Mouse (Mus musculus) neural tube, embryonic 15.5 days (tissue): Measurements from ENCODE around the gene Gm37240. TPM values are rescaled to one million over a fixed set of nuclear protein-coding genes. Genes with fewer than 3 reads are reported as not detected.
A peak's percentile ranks its signal among the peaks of the same experiment; 100 is the strongest.

Experiments used
- ATAC-seq: fragments of 200-750 bp; cut with Nextera tagmentation; 2 replicates; pipeline ENCODE4 v1.8.0; 2017; ENCODE audit warnings: mild to moderate bottlenecking, moderate TSS enrichment, moderate library complexity; ENCODE audit not compliant: low FRiP score
- H3K27ac ChIP-seq: fragments of 300-500 bp; sonication (generic); replicated peaks from 2 replicates; pipeline ENCODE4 v1.5.1; 2015; ENCODE audit warnings: mild to moderate bottlenecking, inconsistent platforms
- H3K27me3 ChIP-seq: fragments of 300-500 bp; sonication (generic); replicated peaks from 2 replicates; pipeline ENCODE4 v1.6.1; 2015; ENCODE audit warnings: inconsistent platforms
- H3K36me3 ChIP-seq: fragments of 300-500 bp; sonication (generic); 2 replicates; pipeline ENCODE4 v1.6.1; 2015; ENCODE audit warnings: inconsistent platforms
- H3K4me1 ChIP-seq: fragments of 300-500 bp; sonication (generic); 2 replicates; pipeline ENCODE4 v1.6.1; 2015; ENCODE audit warnings: inconsistent platforms
- H3K4me2 ChIP-seq: fragments of 300-500 bp; sonication (generic); 2 replicates; pipeline ENCODE4 v1.6.1; 2015; ENCODE audit warnings: inconsistent platforms, mild to moderate bottlenecking, moderate library complexity
- H3K4me3 ChIP-seq: fragments of 300-500 bp; sonication (generic); replicated peaks from 2 replicates; pipeline ENCODE4 v1.5.1; 2015; ENCODE audit warnings: mild to moderate bottlenecking, inconsistent platforms
- H3K9ac ChIP-seq: fragments of 300-500 bp; sonication (generic); replicated peaks from 2 replicates; pipeline ENCODE4 v1.6.1; 2015; ENCODE audit warnings: mild to moderate bottlenecking, inconsistent platforms
- H3K9me3 ChIP-seq: fragments of 300-500 bp; sonication (generic); replicated peaks from 2 replicates; pipeline ENCODE4 v1.6.1; 2016; ENCODE audit warnings: inconsistent platforms
- WGBS: fragments of 180-500 bp; shearing (Covaris S2); methylation state at CpG from one replicate; pipeline ENCODE4 v1.1.7; 2015; ENCODE audit warnings: mixed read lengths; 5-methylcytosine and 5-hydroxymethylcytosine counted together
- polyA plus RNA-seq: library from polyadenylated mRNA; unstranded; fragments of >200 nt; fragmentation: Nextera tagmentation; extraction: Ambion mirVana; gene quantifications from 2 replicates; pipeline ENCODE4 v1.2.1, GENCODE M21; 2015

Gene Gm37240
- polyA plus RNA-seq, 1 experiment from 2014 or later: 0.99 TPM

DNA sequence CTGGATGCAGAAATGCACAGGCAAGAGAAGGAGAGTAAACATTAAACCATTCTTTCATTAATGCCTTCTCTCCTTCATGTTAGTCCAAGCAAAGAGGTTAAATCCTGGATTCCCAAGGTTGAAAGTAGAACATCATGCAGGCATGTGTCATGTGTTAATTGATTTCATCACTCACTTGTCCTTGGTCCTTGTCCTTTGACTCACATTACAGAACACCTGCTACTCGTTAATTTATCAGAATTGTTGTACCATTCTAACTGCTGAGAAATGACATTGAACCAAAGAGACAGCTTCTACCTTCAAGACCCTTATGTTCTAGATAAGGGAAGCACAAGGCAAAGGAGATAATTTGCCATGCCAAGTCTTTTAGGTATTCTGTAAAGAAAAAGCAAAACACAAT, 835.1 kb downstream of the Gm37240 start:
- H3K9ac ChIP-seq: no peak overlapping the region
- no peaks in the 10 kb centered on the region for H3K4me1 ChIP-seq
- ATAC-seq: no peak
- no peak overlapping the region for H3K27ac ChIP-seq
- no peaks in the 10 kb centered on the region for H3K9me3 ChIP-seq
- no peak overlapping the region for H3K4me3 ChIP-seq
- no peaks in the 10 kb centered on the region for H3K36me3 ChIP-seq
- H3K4me2 ChIP-seq: no peak overlapping the region
- WGBS: 78% methylated on average over 1 of the region's 1 CpGs
- no peaks in the 10 kb centered on the region for H3K27me3 ChIP-seq

DNA sequence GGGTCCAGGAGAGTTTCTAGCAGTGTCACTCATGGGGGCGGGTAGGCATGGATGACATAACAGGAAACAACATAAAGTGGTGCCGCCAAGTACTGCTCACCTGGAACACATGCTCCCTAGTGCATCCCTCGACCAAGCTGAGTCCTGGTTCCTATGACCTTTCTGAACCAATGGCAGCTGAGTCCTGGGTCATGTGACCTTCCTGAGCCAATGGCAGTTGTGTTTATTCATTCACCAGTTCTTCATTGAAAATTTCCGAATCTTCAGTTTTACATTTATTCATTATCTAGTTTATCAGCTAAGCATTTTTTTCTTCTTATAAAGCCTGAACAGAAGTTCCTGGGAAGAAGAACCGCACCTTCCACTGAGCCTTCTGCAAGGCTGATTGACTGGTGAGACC, 838.7 kb downstream of the Gm37240 start:
- Histone ChIP-seq H3K27ac (no peak overlapping the region), H3K27me3 (no peaks in the 10 kb centered on the region), H3K9ac (no peak overlapping the region), H3K4me2 (no peak overlapping the region), H3K9me3 (no peaks in the 10 kb centered on the region), H3K4me3 (no peak overlapping the region), H3K4me1 (no peaks in the 10 kb centered on the region), H3K36me3 (no peaks in the 10 kb centered on the region)
- no peak for ATAC-seq
- WGBS: 94% methylated on average over 5 of the region's 5 CpGs

DNA sequence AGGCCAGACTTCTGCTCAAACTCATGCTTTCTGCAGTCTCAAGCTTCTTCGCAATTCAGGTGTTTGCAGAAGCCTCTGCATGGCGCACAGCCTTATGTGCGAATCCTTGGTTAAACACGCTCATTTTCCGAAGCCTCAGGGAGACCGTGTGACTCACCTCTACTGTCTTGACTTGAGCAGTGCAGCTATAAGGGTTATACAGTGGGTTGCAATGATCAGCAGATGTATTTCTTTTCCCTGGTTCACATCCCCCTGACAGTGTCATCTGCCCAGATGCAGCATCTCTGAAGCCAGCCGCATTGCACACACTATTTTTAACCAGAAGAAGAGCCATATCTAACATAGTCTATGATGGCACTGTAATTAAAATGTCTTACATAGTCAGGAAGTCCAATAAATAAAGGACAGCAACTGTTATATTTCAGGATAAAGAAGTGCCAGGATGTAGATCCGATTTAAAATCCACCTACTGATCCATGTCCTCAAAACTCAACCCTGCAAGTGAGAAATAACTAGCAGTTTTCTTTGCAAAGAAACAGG, 843.6 kb downstream of the Gm37240 start:
- no peaks in the 10 kb centered on the region for H3K36me3 ChIP-seq
- H3K27ac ChIP-seq: no peak overlapping the region
- no peak for ATAC-seq
- no peaks in the 10 kb centered on the region for H3K4me1 ChIP-seq
- no peak overlapping the region for H3K4me3 ChIP-seq
- H3K9ac ChIP-seq: no peak overlapping the region
- 93% methylated on average over 8 of the region's 8 CpGs for WGBS
- H3K9me3 ChIP-seq: no peaks in the 10 kb centered on the region
- H3K4me2 ChIP-seq: no peak overlapping the region
- no peaks in the 10 kb centered on the region for H3K27me3 ChIP-seq

DNA sequence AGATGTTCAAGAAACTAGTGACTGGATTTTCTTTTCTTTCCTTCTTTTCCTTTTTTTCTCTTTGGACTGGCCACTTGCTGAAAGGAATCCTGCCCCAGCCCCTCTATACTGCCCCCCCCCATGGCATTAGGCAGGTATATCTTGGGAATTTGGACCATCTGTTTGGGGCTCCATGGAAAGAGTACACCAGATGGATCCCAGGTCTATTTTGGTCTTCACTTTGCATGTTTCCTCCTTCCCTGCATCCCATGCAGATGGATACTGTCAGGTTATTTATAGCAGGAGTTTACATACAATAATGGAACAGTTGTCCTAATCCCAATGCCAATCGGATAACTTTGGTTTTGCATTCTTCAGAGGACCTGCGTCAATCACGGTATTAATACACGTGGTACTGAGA, 845.2 kb downstream of the Gm37240 start:
- no peaks in the 10 kb centered on the region for H3K27me3 ChIP-seq
- H3K36me3 ChIP-seq: no peaks in the 10 kb centered on the region
- no peaks in the 10 kb centered on the region for H3K4me1 ChIP-seq
- H3K4me3 ChIP-seq: no peak overlapping the region
- no peak overlapping the region for H3K4me2 ChIP-seq
- ATAC-seq: no peak
- H3K27ac ChIP-seq: no peak overlapping the region
- no peak overlapping the region for H3K9ac ChIP-seq
- 92% methylated on average over 4 of the region's 4 CpGs for WGBS
- no peaks in the 10 kb centered on the region for H3K9me3 ChIP-seq

DNA sequence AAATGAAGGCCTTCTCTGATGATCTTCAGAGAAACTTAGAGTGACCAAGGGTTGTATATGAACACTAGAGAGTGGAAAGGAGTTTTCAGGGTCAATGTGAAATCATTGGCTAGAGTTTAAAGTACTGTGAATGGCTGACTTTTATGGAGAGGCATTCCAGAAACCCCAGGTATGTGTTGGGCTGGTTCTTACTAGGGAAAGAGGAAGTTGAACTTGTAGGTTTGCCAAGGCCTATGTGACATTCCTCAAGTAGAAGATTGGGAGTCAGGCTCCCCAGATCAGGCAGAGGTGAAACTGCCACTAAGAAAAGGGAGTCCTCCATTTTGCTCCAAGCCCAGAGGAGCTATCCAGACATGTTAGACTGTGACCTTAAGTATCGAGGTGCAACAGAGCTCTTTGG, 858.2 kb downstream of the Gm37240 start:
- 87% methylated on average over 1 of the region's 1 CpGs for WGBS
- H3K4me2 ChIP-seq: no peak overlapping the region
- ATAC-seq: no peak
- H3K27ac ChIP-seq: no peak overlapping the region
- H3K27me3 ChIP-seq: no peaks in the 10 kb centered on the region
- no peaks in the 10 kb centered on the region for H3K4me1 ChIP-seq
- no peak overlapping the region for H3K4me3 ChIP-seq
- H3K36me3 ChIP-seq: no peaks in the 10 kb centered on the region
- no peak overlapping the region for H3K9ac ChIP-seq
- H3K9me3 ChIP-seq: no peaks in the 10 kb centered on the region

DNA sequence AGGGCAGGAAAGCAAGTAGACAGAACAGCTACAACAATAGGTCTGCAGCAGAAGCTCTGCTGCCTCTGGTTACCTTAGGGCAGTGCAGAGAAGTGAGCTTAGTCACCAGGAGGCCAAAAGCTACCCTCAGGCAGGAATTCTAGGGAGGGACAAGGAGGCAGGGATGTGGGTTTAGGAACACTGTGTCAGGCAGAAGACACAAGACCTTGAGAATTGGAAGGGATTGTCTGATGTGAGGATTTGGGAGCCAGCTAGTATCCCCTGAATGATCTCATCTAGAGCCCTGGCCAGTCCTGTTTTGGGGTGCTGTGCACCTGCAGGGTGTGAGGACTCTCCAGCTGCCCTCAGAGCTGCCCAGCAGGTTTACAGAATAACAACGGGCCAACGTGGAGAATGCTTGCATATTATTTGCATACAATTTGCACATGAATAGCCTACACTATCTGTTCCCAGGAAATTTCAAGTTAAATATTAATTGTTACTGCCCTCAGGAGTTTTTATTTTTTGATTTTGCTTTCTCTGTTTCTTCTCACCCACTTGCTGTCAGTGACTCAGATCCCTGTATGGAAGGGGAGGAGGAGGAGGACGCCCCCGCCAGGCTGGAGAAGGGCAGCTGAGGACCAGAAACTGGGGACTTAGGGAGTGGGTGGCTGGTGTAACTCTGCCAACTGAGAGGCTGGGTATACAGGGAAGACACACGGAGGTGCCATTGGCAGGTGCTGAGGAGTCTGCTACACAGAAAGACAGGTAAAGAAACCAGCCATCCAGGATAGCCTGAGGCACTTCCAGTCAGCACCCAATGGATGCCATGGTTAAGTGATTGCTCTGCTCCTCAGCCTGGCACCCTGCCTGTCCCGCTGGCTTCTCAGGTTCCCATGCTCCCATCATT, 862.3 kb downstream of the Gm37240 start:
- WGBS: 27% methylated on average over 6 of the region's 6 CpGs
- no peak overlapping the region for H3K4me2 ChIP-seq
- H3K27ac ChIP-seq: no peak overlapping the region
- no peak overlapping the region for H3K9ac ChIP-seq
- no peaks in the 10 kb centered on the region for H3K4me1 ChIP-seq
- no peaks in the 10 kb centered on the region for H3K9me3 ChIP-seq
- H3K27me3 ChIP-seq: no peaks in the 10 kb centered on the region
- no peak overlapping the region for H3K4me3 ChIP-seq
- ATAC-seq: no peak
- H3K36me3 ChIP-seq: no peaks in the 10 kb centered on the region

DNA sequence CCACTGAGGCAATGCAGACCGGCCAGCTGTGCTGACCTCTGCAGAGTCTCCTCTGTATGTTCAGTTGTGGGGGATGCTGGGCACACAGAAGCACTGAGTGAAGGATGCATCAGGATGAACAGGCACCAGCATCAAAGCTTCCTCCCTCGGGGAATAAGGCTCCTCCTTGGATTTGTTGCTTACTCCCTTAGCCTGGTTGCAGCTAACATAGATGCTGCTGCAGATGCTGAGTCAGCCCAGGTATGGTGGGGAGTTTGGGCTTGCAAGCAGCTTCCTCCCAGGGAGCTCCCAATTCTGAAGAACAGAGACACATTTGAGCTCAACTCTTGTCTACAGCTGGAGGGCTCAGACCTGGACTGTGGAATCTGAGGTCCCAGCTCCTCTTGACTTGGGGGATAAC, 863.1 kb downstream of the Gm37240 start:
- H3K4me3 ChIP-seq: no peak overlapping the region
- H3K4me1 ChIP-seq: no peaks in the 10 kb centered on the region
- no peaks in the 10 kb centered on the region for H3K27me3 ChIP-seq
- H3K36me3 ChIP-seq: no peaks in the 10 kb centered on the region
- no peak for ATAC-seq
- no peak overlapping the region for H3K9ac ChIP-seq
- H3K27ac ChIP-seq: no peak overlapping the region
- H3K4me2 ChIP-seq: no peak overlapping the region
- no peaks in the 10 kb centered on the region for H3K9me3 ChIP-seq
- WGBS: 90% methylated on average over 2 of the region's 2 CpGs

DNA sequence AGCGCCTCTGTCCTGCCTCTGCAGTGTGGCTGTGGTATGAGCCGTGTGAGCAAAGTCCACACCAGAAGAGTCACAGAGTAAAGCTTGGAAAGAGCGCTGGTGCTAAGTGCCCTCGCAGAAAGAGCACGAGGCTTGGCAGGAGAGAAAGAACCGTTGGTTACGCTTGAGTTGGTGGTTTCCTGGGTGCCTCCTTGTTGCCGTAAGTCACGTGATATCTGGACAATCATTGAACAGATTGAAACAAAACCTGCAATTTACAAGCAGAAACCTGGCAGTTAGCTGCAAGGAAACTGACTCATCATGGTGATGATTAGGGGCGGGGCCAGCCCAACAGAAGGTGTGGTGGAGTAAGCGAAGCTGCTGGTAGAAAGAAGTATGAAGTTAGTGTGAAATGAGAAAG, 864.5 kb downstream of the Gm37240 start:
- Histone ChIP-seq H3K4me1 (no peaks in the 10 kb centered on the region), H3K36me3 (no peaks in the 10 kb centered on the region), H3K4me3 (no peak overlapping the region), H3K9ac (no peak overlapping the region), H3K27me3 (no peaks in the 10 kb centered on the region), H3K4me2 (no peak overlapping the region), H3K27ac (no peak overlapping the region), H3K9me3 (no peaks in the 10 kb centered on the region)
- ATAC-seq: no peak
- 80% methylated on average over 11 of the region's 11 CpGs for WGBS

DNA sequence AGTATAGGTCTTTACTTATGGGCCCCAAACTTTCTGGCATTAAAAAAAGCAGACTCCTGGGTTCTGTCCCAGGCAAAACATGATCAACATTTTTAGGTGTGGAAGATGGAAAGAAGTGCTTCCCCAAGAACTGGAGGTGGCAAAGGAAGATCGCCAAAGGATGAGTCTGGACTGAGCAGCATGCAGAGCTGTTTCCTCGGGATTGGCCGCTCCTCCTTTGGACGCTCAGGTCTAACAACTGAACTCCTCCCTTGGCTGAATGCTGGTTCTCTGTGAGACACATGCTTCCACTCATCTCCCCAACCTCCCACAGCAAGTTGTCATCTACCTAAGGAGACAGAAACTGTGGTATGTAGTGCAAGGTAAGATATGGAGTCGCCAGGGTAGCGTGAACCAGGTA, 865.5 kb downstream of the Gm37240 start:
- no peak overlapping the region for H3K27ac ChIP-seq
- no peaks in the 10 kb centered on the region for H3K9me3 ChIP-seq
- no peak for ATAC-seq
- no peak overlapping the region for H3K4me3 ChIP-seq
- no peak overlapping the region for H3K9ac ChIP-seq
- no peak overlapping the region for H3K4me2 ChIP-seq
- H3K27me3 ChIP-seq: no peaks in the 10 kb centered on the region
- H3K36me3 ChIP-seq: no peaks in the 10 kb centered on the region
- H3K4me1 ChIP-seq: no peaks in the 10 kb centered on the region
- WGBS: 95% methylated on average over 6 of the region's 6 CpGs

DNA sequence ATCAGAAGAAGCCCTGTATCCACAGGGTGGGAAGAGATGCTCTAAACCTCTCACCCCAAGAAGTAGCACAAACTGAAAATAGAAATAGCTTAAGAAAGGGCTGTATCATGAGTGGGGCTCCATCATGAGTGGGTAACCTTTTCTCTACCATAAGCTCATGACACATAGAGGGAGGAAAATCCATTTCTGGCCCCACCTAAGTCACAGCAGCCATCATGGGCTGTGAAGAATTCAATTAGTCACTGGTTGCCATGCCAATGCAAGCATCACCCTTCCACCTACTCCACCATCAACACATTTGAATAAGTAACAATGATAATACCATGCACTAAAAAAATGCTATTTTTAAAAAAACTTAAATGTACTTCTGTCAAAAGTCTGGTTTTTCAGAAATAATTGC, 867.2 kb downstream of the Gm37240 start:
- Histone ChIP-seq H3K9me3 (no peaks in the 10 kb centered on the region), H3K4me3 (no peak overlapping the region), H3K27me3 (no peaks in the 10 kb centered on the region), H3K27ac (no peak overlapping the region), H3K9ac (no peak overlapping the region), H3K36me3 (no peaks in the 10 kb centered on the region), H3K4me2 (no peak overlapping the region), H3K4me1 (peaks cover 6% of the 10 kb centered on the region)
- no peak for ATAC-seq

DNA sequence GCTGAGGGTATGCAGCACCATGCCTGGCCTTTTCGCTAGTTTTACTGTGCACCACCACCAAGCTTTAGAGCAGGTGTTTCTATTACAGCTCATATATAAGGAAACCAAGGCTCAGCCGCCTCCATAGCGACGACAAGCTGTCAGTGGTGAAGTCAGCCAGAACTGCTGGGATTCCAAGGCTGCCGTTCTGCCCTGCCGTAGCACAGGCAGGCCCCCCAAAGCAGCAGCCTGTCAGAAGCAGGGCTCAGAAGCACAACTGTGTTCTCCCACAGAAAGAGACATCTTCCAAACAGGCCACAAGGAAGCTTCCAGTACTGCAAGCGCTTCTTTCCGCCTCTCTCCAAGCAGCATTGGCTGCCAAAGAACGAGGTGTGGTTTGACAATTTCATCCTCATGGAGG, 871.7 kb downstream of the Gm37240 start:
- no peak overlapping the region for H3K4me3 ChIP-seq
- H3K9ac ChIP-seq: 0 out of 2 replicates have a peak overlapping the region, but pooled peaks have one; percentile 14
- H3K4me1 ChIP-seq: peaks cover 6% of the 10 kb centered on the region
- ATAC-seq: peak; percentile 45; the same call in 1 of the 2 replicates
- H3K4me2 ChIP-seq: no peak overlapping the region
- no peaks in the 10 kb centered on the region for H3K9me3 ChIP-seq
- WGBS: 54% methylated on average over 9 of the region's 9 CpGs
- no peaks in the 10 kb centered on the region for H3K27me3 ChIP-seq
- no peaks in the 10 kb centered on the region for H3K36me3 ChIP-seq
- H3K27ac ChIP-seq: peak overlapping the region; percentile 71

DNA sequence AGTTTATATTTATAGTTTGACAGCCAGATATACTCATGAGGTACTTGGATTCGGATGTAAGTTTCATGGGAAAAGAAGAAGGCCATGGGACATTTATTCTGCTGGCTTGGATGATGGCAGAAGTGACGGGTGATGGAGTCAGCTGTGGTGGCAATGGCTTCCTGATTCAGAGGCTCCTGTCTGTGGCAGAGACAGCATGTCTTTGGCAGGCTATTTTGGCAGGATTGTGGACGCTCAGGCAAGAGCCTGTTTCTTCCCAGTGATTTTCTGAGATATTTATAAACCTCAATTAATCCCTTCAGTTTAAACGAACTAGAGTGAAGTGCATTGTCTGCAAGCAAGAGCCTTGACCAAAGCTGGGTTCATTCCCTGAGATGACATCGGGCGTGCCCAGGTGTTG, 874.4 kb downstream of the Gm37240 start:
- no peak overlapping the region for H3K27ac ChIP-seq
- no peak overlapping the region for H3K4me2 ChIP-seq
- H3K36me3 ChIP-seq: no peaks in the 10 kb centered on the region
- peaks cover 6% of the 10 kb centered on the region for H3K4me1 ChIP-seq
- no peaks in the 10 kb centered on the region for H3K9me3 ChIP-seq
- ATAC-seq: no peak
- H3K4me3 ChIP-seq: no peak overlapping the region
- no peak overlapping the region for H3K9ac ChIP-seq
- WGBS: 84% methylated on average over 6 of the region's 6 CpGs
- H3K27me3 ChIP-seq: no peaks in the 10 kb centered on the region
